Mouse (Mus musculus) midbrain, embryonic 14.5 days (tissue): ENCODE results near the gene Anks1b. TPM values are rescaled to one million over a fixed set of nuclear protein-coding genes. Genes with fewer than 3 reads are reported as not detected.

ENCODE experiments used
- ATAC-seq: fragments of 200-750 bp; cut with Nextera tagmentation; 2 replicates; pipeline ENCODE4 v1.8.0; 2017; ENCODE audit warnings: moderate number of reproducible peaks, moderate library complexity; ENCODE audit not compliant: low FRiP score, low TSS enrichment
- DNase-seq: peaks from one replicate; pipeline ENCODE4 v3.0.0-alpha.2; 2015
- H3K27ac ChIP-seq: fragments of 300-500 bp; sonication (generic); replicated peaks from 2 replicates; pipeline ENCODE4 v1.5.1; 2014; ENCODE audit warnings: mild to moderate bottlenecking, low read depth, low read length, moderate library complexity
- H3K27me3 ChIP-seq: fragments of 300-500 bp; sonication (generic); 2 replicates; pipeline ENCODE4 v1.6.1; 2014; ENCODE audit warnings: low read length, control low read depth, mixed read lengths; ENCODE audit not compliant: control insufficient read depth, insufficient read depth
- H3K36me3 ChIP-seq: fragments of 300-500 bp; sonication (generic); 2 replicates; pipeline ENCODE4 v1.6.1; 2014; ENCODE audit warnings: low read length, control low read depth; ENCODE audit not compliant: control insufficient read depth, insufficient read depth
- H3K4me1 ChIP-seq: fragments of 300-500 bp; sonication (generic); 2 replicates; pipeline ENCODE4 v1.6.1; 2014; ENCODE audit warnings: mild to moderate bottlenecking, antibody characterized with exemption, low read length, control low read depth; ENCODE audit not compliant: control insufficient read depth, insufficient read depth
- H3K4me2 ChIP-seq: fragments of 300-500 bp; sonication (generic); 2 replicates; pipeline ENCODE4 v1.6.1; 2014; ENCODE audit warnings: mild to moderate bottlenecking, low read length, moderate library complexity
- H3K4me3 ChIP-seq: fragments of 300-500 bp; sonication (generic); replicated peaks from 2 replicates; pipeline ENCODE4 v1.5.1; 2014; ENCODE audit warnings: low read depth, low read length
- H3K9ac ChIP-seq: fragments of 300-500 bp; sonication (generic); replicated peaks from 2 replicates; pipeline ENCODE4 v1.6.1; 2014; ENCODE audit warnings: mild to moderate bottlenecking, low read length, moderate library complexity
- H3K9me3 ChIP-seq: fragments of 300-500 bp; sonication (generic); 2 replicates; pipeline ENCODE4 v1.6.1; 2016; ENCODE audit warnings: low read length, control low read depth, mixed read lengths; ENCODE audit not compliant: control insufficient read depth
- WGBS: fragments of 180-500 bp; shearing (Covaris S2); extraction: QIAGEN DNeasy Blood & Tissue Kit; methylation state at CpG from one replicate; pipeline ENCODE4 v1.1.7; 2014; 5-methylcytosine and 5-hydroxymethylcytosine counted together
- polyA plus RNA-seq: library from polyadenylated mRNA; unstranded; fragments of >200 nt; fragmentation: Nextera tagmentation; extraction: Ambion mirVana; gene quantifications from 2 replicates; pipeline ENCODE4 v1.2.1, GENCODE M21; 2014

Anks1b gene
- polyA plus RNA-seq, 1 experiment from 2014 or later: 73.1 TPM

DNA sequence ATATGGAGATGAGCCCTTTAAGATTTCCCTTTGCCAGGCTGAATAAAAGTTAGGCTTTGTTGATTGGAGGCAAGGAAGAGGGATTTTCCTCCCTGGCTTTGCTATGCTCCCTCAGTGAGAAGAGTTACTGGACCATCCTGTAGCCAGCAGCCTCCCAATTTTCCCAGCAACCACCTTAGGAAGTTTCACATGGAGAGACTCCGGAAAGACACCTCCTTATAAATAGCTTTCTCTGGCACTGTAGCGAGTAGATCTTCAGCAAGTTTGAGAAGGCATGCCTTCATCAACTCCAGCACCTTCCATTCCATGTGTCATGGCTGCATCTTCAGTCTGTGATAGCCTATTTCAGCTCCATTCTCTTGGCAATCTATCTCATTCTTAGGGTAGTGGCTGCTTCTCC is 535.2 kb downstream of the Anks1b start:
- Histone ChIP-seq H3K27ac (no peak overlapping the region), H3K4me3 (no peak overlapping the region), H3K9me3 (no peaks in the 10 kb centered on the region), H3K27me3 (no peaks in the 10 kb centered on the region), H3K4me2 (no peak overlapping the region), H3K9ac (no peak overlapping the region), H3K36me3 (no peaks in the 10 kb centered on the region), H3K4me1 (no peaks in the 10 kb centered on the region)
- WGBS: 77% methylated on average over 2 of the region's 2 CpGs
- ATAC-seq: no peak
- no peak for DNase-seq

DNA sequence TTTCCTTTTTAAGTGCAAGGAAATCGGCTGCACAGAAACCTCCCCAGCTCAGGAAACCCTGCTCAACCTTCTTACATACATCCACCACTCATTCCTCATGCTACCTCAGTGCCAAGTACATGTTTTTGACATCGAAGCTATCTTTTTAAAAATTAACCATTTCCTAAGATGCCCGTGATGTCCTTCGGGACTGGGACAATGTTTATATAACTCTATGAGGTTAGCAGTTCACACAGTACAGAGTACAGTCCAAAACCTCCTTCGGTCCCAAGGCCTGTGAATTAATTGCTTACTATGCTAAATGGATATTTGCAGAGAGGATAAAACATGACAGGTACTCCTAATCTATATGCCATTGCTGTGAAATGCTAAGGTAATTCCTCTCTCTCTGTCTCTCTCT is 558.2 kb downstream of the Anks1b start:
- Histone ChIP-seq H3K4me3 (no peak overlapping the region), H3K4me2 (no peak overlapping the region), H3K9ac (no peak overlapping the region), H3K9me3 (peaks cover 4% of the 10 kb centered on the region; the same call in 1 of the 2 replicates), H3K36me3 (no peaks in the 10 kb centered on the region), H3K4me1 (no peaks in the 10 kb centered on the region), H3K27me3 (no peaks in the 10 kb centered on the region), H3K27ac (no peak overlapping the region)
- WGBS: 85% methylated on average over 5 of the region's 5 CpGs
- ATAC-seq (no peak), DNase-seq (no peak)

DNA sequence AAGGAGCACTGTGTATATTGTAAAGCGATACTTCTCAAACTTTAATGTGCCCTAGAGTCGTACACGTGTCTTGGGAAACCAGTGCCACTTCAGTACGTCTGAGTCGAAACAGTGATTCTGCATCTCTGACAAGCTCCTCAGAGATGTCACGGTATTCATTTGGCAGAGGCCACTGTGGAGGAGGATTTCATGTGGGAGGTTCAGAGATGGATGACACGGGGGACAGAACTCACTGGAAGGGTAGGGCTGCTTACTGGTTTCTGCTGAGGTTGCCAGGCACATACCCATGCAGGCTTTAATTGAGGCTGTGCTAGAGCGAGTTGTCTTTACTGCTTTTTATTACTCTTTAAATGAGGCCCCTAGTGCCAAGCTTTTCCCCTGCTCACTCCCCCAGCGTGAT is 558.7 kb downstream of the Anks1b start:
- Histone ChIP-seq H3K27ac (no peak overlapping the region), H3K4me1 (no peaks in the 10 kb centered on the region), H3K4me3 (no peak overlapping the region), H3K27me3 (no peaks in the 10 kb centered on the region), H3K36me3 (no peaks in the 10 kb centered on the region), H3K4me2 (no peak overlapping the region), H3K9ac (no peak overlapping the region), H3K9me3 (peaks cover 4% of the 10 kb centered on the region; the same call in 1 of the 2 replicates)
- DNase-seq: peak; percentile 2
- no peak for ATAC-seq
- 74% methylated on average over 9 of the region's 9 CpGs for WGBS

DNA sequence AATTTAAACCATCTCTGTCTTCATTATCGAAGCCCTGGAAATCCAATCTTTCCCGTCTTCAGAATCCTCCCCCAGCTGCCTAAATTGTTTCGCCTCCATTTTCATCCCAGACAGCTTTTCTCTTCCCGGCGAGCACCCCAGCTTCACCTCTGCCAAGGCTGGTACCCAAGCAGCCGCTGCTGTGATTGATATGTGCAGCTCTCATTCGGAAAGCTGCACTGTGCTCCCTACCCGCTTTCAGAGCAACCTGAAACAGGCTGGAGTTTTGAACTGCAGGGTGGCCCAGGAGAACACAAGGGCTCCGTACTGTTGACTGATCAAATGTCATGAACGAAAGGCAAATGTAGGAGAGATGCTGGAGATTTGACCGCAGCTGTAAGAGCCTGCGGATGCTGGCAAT is 559.2 kb downstream of the Anks1b start:
- Histone ChIP-seq H3K4me2 (no peak overlapping the region), H3K4me1 (no peaks in the 10 kb centered on the region), H3K27me3 (no peaks in the 10 kb centered on the region), H3K27ac (no peak overlapping the region), H3K9ac (no peak overlapping the region), H3K9me3 (peaks cover 4% of the 10 kb centered on the region; the same call in 1 of the 2 replicates), H3K4me3 (no peak overlapping the region), H3K36me3 (no peaks in the 10 kb centered on the region)
- ATAC-seq (no peak), DNase-seq (peak; percentile 23)
- WGBS: 63% methylated on average over 12 of the region's 12 CpGs

DNA sequence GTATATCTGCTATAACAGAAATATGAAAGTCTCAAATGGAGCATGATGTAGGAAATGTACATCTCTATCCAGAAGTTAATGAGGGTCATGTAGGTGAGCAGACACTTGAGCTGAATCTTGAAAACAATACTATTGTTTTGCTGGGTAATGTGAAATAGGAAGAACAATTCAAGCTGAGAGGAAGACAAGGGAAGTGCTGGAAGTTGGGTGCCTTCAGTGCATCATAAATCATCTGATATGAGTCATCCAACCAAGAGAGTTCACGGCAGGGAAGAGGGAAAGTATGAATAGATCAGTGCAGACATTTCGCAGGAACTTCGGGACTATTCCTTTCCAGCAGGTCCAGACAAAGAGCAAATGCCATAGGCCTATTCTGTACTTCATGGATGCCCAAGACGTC is 567.7 kb downstream of the Anks1b start:
- no peak for DNase-seq
- Histone ChIP-seq H3K4me3 (no peak overlapping the region), H3K9ac (no peak overlapping the region), H3K4me2 (no peak overlapping the region), H3K27me3 (no peaks in the 10 kb centered on the region), H3K9me3 (0 out of 2 replicates have a peak, but pooled peaks cover 4% of the 10 kb centered on the region), H3K36me3 (no peaks in the 10 kb centered on the region), H3K27ac (no peak overlapping the region), H3K4me1 (no peaks in the 10 kb centered on the region)
- 84% methylated on average over 4 of the region's 4 CpGs for WGBS
- no peak for ATAC-seq

DNA sequence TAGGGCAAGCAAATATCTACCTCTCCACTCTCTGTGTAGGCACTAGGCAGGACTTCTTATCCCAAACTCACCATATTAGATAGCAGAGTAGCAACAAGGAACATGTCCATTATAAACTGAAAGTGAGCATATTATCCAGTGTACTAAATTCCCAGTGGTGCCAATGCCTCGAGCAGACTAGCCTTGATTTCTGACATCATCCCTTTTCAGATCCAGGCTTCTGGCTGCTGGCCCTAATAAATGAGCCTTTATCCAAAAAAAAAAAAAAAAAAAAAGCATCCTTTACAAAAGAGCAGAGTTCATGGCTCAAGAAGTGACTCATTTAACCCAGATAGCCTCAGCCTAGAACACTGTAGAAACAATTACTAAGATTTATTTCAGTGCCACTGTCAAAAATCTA is 568.3 kb downstream of the Anks1b start:
- H3K9ac ChIP-seq: no peak overlapping the region
- no peak overlapping the region for H3K27ac ChIP-seq
- H3K9me3 ChIP-seq: 0 out of 2 replicates have a peak, but pooled peaks cover 4% of the 10 kb centered on the region
- DNase-seq: peak; percentile 11
- H3K4me2 ChIP-seq: no peak overlapping the region
- no peaks in the 10 kb centered on the region for H3K27me3 ChIP-seq
- ATAC-seq: no peak
- H3K4me3 ChIP-seq: no peak overlapping the region
- H3K36me3 ChIP-seq: no peaks in the 10 kb centered on the region
- 40% methylated on average over 1 of the region's 1 CpGs for WGBS
- H3K4me1 ChIP-seq: no peaks in the 10 kb centered on the region

DNA sequence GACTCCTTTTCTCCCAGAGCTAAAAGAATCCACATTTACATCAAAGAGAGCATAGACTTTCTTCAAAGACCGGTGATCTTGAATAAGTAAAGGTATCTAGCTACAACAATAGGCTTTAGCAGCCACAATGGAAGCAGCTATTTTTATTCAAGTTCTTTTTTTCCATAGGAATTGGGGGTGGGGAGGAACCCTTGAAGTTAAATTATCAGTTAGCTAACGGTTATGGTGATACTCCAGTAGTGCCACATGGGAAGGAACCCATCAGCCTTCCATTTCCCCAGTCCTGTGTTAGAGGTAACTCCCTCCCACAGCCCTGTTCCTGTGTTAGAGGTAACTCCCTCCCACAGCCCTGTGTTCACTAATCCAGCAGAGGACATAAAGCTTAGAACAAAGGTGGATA is 591.6 kb downstream of the Anks1b start:
- 63% methylated on average over 2 of the region's 2 CpGs for WGBS
- H3K4me1 ChIP-seq: no peaks in the 10 kb centered on the region
- H3K4me3 ChIP-seq: no peak overlapping the region
- H3K4me2 ChIP-seq: no peak overlapping the region
- DNase-seq: no peak
- H3K9ac ChIP-seq: no peak overlapping the region
- no peaks in the 10 kb centered on the region for H3K36me3 ChIP-seq
- H3K9me3 ChIP-seq: no peaks in the 10 kb centered on the region
- no peak overlapping the region for H3K27ac ChIP-seq
- no peaks in the 10 kb centered on the region for H3K27me3 ChIP-seq
- ATAC-seq: no peak

DNA sequence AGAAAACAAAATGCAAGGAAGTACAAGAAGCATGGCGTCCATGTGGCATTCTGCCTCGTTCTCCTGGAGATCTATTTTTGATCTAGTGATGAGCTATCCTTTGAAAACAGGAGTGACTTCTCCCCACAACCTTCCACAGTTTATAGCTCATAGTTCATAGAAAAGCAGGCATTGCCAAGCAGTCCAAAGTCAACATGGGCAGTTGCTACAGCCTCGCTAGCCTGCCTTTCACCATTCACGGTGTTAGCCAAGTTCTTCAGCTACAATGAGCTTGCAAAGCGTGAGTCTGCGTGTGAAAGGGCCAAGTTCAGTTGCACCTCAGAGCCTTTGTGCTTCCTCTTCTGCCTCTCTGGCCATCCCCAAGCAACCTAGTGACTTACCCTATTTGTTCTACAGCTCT is 592.1 kb downstream of the Anks1b start:
- DNase-seq (no peak), ATAC-seq (no peak)
- Histone ChIP-seq H3K36me3 (no peaks in the 10 kb centered on the region), H3K27me3 (no peaks in the 10 kb centered on the region), H3K9me3 (no peaks in the 10 kb centered on the region), H3K4me1 (no peaks in the 10 kb centered on the region), H3K9ac (no peak overlapping the region), H3K4me3 (no peak overlapping the region), H3K27ac (no peak overlapping the region), H3K4me2 (no peak overlapping the region)
- 87% methylated on average over 6 of the region's 6 CpGs for WGBS

DNA sequence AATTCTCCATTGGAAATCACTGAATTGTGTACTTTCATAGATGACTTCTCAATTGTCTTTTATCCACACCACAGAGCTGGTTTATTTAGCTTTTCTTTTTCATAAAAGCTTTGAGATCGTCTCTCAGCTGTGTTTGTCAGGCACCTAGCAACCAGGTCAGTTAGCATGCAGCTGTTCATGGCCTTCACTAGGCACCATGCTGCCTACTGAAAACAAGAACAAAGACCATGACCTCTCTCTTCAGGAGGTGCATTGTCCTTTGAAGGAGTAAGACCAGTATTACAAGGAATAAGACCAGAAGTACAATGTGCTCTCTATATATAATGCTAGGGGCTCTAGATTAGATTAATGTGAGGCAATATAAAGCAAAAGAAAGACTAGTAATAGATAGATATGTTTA is 594.2 kb downstream of the Anks1b start:
- Histone ChIP-seq H3K27me3 (no peaks in the 10 kb centered on the region), H3K36me3 (no peaks in the 10 kb centered on the region), H3K27ac (no peak overlapping the region), H3K4me3 (no peak overlapping the region), H3K4me1 (no peaks in the 10 kb centered on the region), H3K9ac (no peak overlapping the region), H3K4me2 (no peak overlapping the region), H3K9me3 (no peaks in the 10 kb centered on the region)
- 0% methylated on average over 1 of the region's 1 CpGs for WGBS
- ATAC-seq (no peak), DNase-seq (peak; percentile 21)
